Mouse (Mus musculus) embryo, embryonic 11.5 days (tissue): ENCODE measurements around the gene Mrpl2.

Experiments used
- DNase-seq: peaks from one replicate; pipeline ENCODE4 v3.0.0-alpha.2; 2012; ENCODE audit warnings: low read depth, low spot score

Gene Mrpl2

GRCm38 (mm10) chr17:46627409-46627808, 18.6 kb upstream of the Mrpl2 start:
- no peak for DNase-seq

- no peak for DNase-seq
Measured at GRCm38 (mm10) chr17:46628471-46628790, 17.6 kb upstream of the Mrpl2 start.

- no peak for DNase-seq
Measured at GRCm38 (mm10) chr17:46628791-46629684, 17.0 kb upstream of the Mrpl2 start, which contains the start of gene Ptk7. Gene Ptk7, minus strand, starts transcription at chr17:46629504.

- no peak for DNase-seq
Measured at GRCm38 (mm10) chr17:46629685-46630441, 16.2 kb upstream of the Mrpl2 start.

GRCm38 (mm10) chr17:46636831-46637523, 9.1 kb upstream of the Mrpl2 start:
- no peak for DNase-seq

- no peak for DNase-seq
Measured at GRCm38 (mm10) chr17:46639929-46640328, 6.1 kb upstream of the Mrpl2 start.

- no peak for DNase-seq
Measured at GRCm38 (mm10) chr17:46642060-46642459, 4.0 kb upstream of the Mrpl2 start.

GRCm38 (mm10) chr17:46644152-46644805, 1.8 kb upstream of the Mrpl2 start:
- no peak for DNase-seq

- DNase-seq, result no peak
Measured at GRCm38 (mm10) chr17:46644916-46645475, 1.0 kb upstream of the Mrpl2 start.

GRCm38 (mm10) chr17:46646322-46646662, 263 bp downstream of the Mrpl2 start:
- DNase-seq, result no peak

- no peak for DNase-seq
Measured at GRCm38 (mm10) chr17:46647279-46647678, 1.2 kb downstream of the Mrpl2 start.

GRCm38 (mm10) chr17:46648436-46648835, 2.4 kb downstream of the Mrpl2 start:
- DNase-seq, result no peak

- no peak for DNase-seq
Measured at GRCm38 (mm10) chr17:46649811-46650210, 3.8 kb downstream of the Mrpl2 start.

GRCm38 (mm10) chr17:46650232-46651031, 4.4 kb downstream of the Mrpl2 start, which contains the start of gene Cul7:
Gene Cul7, plus strand, starts transcription at chr17:46650337.
- peak; percentile 83 for DNase-seq

GRCm38 (mm10) chr17:46651292-46651691, 5.3 kb downstream of the Mrpl2 start:
- DNase-seq, result no peak

GRCm38 (mm10) chr17:46651755-46652547, 5.9 kb downstream of the Mrpl2 start:
- DNase-seq, result no peak

- no peak for DNase-seq
Measured at GRCm38 (mm10) chr17:46656054-46656453, 10.0 kb downstream of the Mrpl2 start.

- no peak for DNase-seq
Measured at GRCm38 (mm10) chr17:46661351-46661750, 15.3 kb downstream of the Mrpl2 start.

GRCm38 (mm10) chr17:46661981-46662380, 16.0 kb downstream of the Mrpl2 start:
- no peak for DNase-seq

GRCm38 (mm10) chr17:46662730-46663129, 16.7 kb downstream of the Mrpl2 start:
- no peak for DNase-seq
